Mouse (Mus musculus) liver, embryonic 16.5 days (tissue): ENCODE measurements around the gene Invs. TPM values are rescaled to one million over a fixed set of nuclear protein-coding genes. Genes with fewer than 3 reads are reported as not detected.

Experiments
- ATAC-seq: fragments of 200-750 bp; cut with Nextera tagmentation; 2 replicates; pipeline ENCODE4 v1.8.0; 2017; ENCODE audit warnings: low read depth, mild to moderate bottlenecking, moderate number of reproducible peaks, moderate library complexity
- H3K27ac ChIP-seq: fragments of 300-500 bp; sonication (generic); 2 replicates; pipeline ENCODE4 v1.5.1; 2014; ENCODE audit warnings: mild to moderate bottlenecking, low read length
- H3K27me3 ChIP-seq: fragments of 300-500 bp; sonication (generic); 2 replicates; pipeline ENCODE4 v1.6.1; 2014; ENCODE audit warnings: low read depth, low read length, mixed read lengths; ENCODE audit not compliant: control insufficient read depth, insufficient read depth
- H3K36me3 ChIP-seq: fragments of 300-500 bp; sonication (generic); 2 replicates; pipeline ENCODE4 v1.6.1; 2014; ENCODE audit warnings: mild to moderate bottlenecking; ENCODE audit not compliant: control insufficient read depth, insufficient read depth
- H3K4me1 ChIP-seq: fragments of 300-500 bp; sonication (generic); 2 replicates; pipeline ENCODE4 v1.6.1; 2014; ENCODE audit warnings: low read depth, low read length, mixed read lengths; ENCODE audit not compliant: control insufficient read depth
- H3K4me2 ChIP-seq: fragments of 300-500 bp; sonication (generic); 2 replicates; pipeline ENCODE4 v1.6.1; 2014; ENCODE audit warnings: low read depth, low read length, mixed read lengths
- H3K4me3 ChIP-seq: fragments of 300-500 bp; sonication (generic); 2 replicates; pipeline ENCODE4 v1.5.1; 2014; ENCODE audit warnings: low read depth, mild to moderate bottlenecking, low read length
- H3K9ac ChIP-seq: fragments of 300-500 bp; sonication (generic); 2 replicates; pipeline ENCODE4 v1.6.1; 2014; ENCODE audit warnings: low read depth, low read length
- H3K9me3 ChIP-seq: fragments of 300-500 bp; sonication (generic); replicated peaks from 2 replicates; pipeline ENCODE4 v1.6.1; 2016; ENCODE audit warnings: low read length; ENCODE audit not compliant: control insufficient read depth
- WGBS: fragments of 180-500 bp; shearing (Covaris S2); extraction: QIAGEN DNeasy Blood & Tissue Kit; methylation state at CpG from one replicate; pipeline ENCODE4 v1.1.7; 2014; ENCODE audit not compliant: insufficient replicate concordance; 5-methylcytosine and 5-hydroxymethylcytosine counted together
- polyA plus RNA-seq: library from polyadenylated mRNA; unstranded; fragments of >200 nt; fragmentation: Nextera tagmentation; extraction: Ambion mirVana; gene quantifications from 2 replicates; pipeline ENCODE4 v1.2.1, GENCODE M21; 2015

Invs gene
- 1.6 and 1.9 TPM in 2 replicates for polyA plus RNA-seq

- peak within 1 kb of the TSS; percentile 93 for H3K4me3 ChIP-seq
- H3K27me3 ChIP-seq: no peaks in the 10 kb centered on the region
- H3K9me3 ChIP-seq: no peaks in the 10 kb centered on the region
- peak within 1 kb of the TSS; percentile 83 for H3K4me2 ChIP-seq
- peak within 1 kb of the TSS; percentile 49 for H3K27ac ChIP-seq
- peak; percentile 99 for ATAC-seq
- no peaks in the 10 kb centered on the region for H3K36me3 ChIP-seq
- under 1% methylated on average over 40 of the region's 41 CpGs for WGBS
- H3K4me1 ChIP-seq: peaks cover 9% of the 10 kb centered on the region
- peak within 1 kb of the TSS; percentile 81 for H3K9ac ChIP-seq
These were observed at the start of gene Invs, which contains the start of gene Erp44 for GRCm38 (mm10) chr4:48279498-48280134. Invs (plus strand) TSS chr4:48279760. Erp44 (minus strand) TSS chr4:48279558.

GRCm38 (mm10) chr4:48236721-48237120 lies 42.8 kb upstream of the Invs start:
- Histone ChIP-seq H3K9me3 (no peaks in the 10 kb centered on the region), H3K27me3 (no peaks in the 10 kb centered on the region), H3K27ac (no peak overlapping the region), H3K4me3 (no peak overlapping the region), H3K36me3 (no peaks in the 10 kb centered on the region), H3K4me1 (no peaks in the 10 kb centered on the region), H3K4me2 (no peak overlapping the region), H3K9ac (no peak overlapping the region)
- no peak for ATAC-seq
- WGBS: 75% methylated on average over 3 of the region's 3 CpGs

GRCm38 (mm10) chr4:48239046-48239445 lies 40.5 kb upstream of the Invs start:
- WGBS: 71% methylated on average over 4 of the region's 4 CpGs
- Histone ChIP-seq H3K9me3 (no peaks in the 10 kb centered on the region), H3K4me3 (no peak overlapping the region), H3K36me3 (no peaks in the 10 kb centered on the region), H3K4me2 (no peak overlapping the region), H3K4me1 (no peaks in the 10 kb centered on the region), H3K27ac (no peak overlapping the region), H3K27me3 (no peaks in the 10 kb centered on the region), H3K9ac (no peak overlapping the region)
- no peak for ATAC-seq

- 82% methylated on average over 4 of the region's 4 CpGs for WGBS
These were observed 37.1 kb upstream of the Invs start for GRCm38 (mm10) chr4:48242482-48242881.

GRCm38 (mm10) chr4:48243737-48244136 lies 35.8 kb upstream of the Invs start:
- no peak for ATAC-seq
- no peak overlapping the region for H3K4me3 ChIP-seq
- no peaks in the 10 kb centered on the region for H3K36me3 ChIP-seq
- no peaks in the 10 kb centered on the region for H3K27me3 ChIP-seq
- WGBS: 74% methylated on average over 1 of the region's 1 CpGs
- no peak overlapping the region for H3K4me2 ChIP-seq
- H3K27ac ChIP-seq: no peak overlapping the region
- no peaks in the 10 kb centered on the region for H3K4me1 ChIP-seq
- no peak overlapping the region for H3K9ac ChIP-seq
- H3K9me3 ChIP-seq: no peaks in the 10 kb centered on the region

More at GRCm38 (mm10) chr4:48242482-48242881, 37.1 kb upstream of the Invs start:
- Histone ChIP-seq H3K4me2 (no peak overlapping the region), H3K27me3 (no peaks in the 10 kb centered on the region), H3K27ac (no peak overlapping the region), H3K4me3 (no peak overlapping the region), H3K9ac (no peak overlapping the region), H3K9me3 (no peaks in the 10 kb centered on the region), H3K4me1 (no peaks in the 10 kb centered on the region), H3K36me3 (no peaks in the 10 kb centered on the region)
- no peak for ATAC-seq

- H3K36me3 ChIP-seq: no peaks in the 10 kb centered on the region
- no peak overlapping the region for H3K4me3 ChIP-seq
- no peaks in the 10 kb centered on the region for H3K9me3 ChIP-seq
- no peaks in the 10 kb centered on the region for H3K27me3 ChIP-seq
- no peak for ATAC-seq
- no peak overlapping the region for H3K4me2 ChIP-seq
- no peaks in the 10 kb centered on the region for H3K4me1 ChIP-seq
- H3K27ac ChIP-seq: no peak overlapping the region
- no peak overlapping the region for H3K9ac ChIP-seq
- 76% methylated on average over 2 of the region's 2 CpGs for WGBS
These were observed 35.3 kb upstream of the Invs start for GRCm38 (mm10) chr4:48244280-48244679.

GRCm38 (mm10) chr4:48253266-48253665 lies 26.3 kb upstream of the Invs start:
- H3K4me1 ChIP-seq: no peaks in the 10 kb centered on the region
- no peaks in the 10 kb centered on the region for H3K9me3 ChIP-seq
- H3K27ac ChIP-seq: no peak overlapping the region
- no peak overlapping the region for H3K4me2 ChIP-seq
- ATAC-seq: no peak
- H3K9ac ChIP-seq: no peak overlapping the region
- no peaks in the 10 kb centered on the region for H3K27me3 ChIP-seq
- H3K36me3 ChIP-seq: no peaks in the 10 kb centered on the region
- H3K4me3 ChIP-seq: no peak overlapping the region

- H3K4me3 ChIP-seq: no peak overlapping the region
- H3K9me3 ChIP-seq: no peaks in the 10 kb centered on the region
- 77% methylated on average over 3 of the region's 3 CpGs for WGBS
- no peaks in the 10 kb centered on the region for H3K27me3 ChIP-seq
- no peak overlapping the region for H3K9ac ChIP-seq
- H3K27ac ChIP-seq: no peak overlapping the region
- no peaks in the 10 kb centered on the region for H3K4me1 ChIP-seq
- H3K4me2 ChIP-seq: no peak overlapping the region
- no peaks in the 10 kb centered on the region for H3K36me3 ChIP-seq
- no peak for ATAC-seq
These were observed 21.5 kb upstream of the Invs start for GRCm38 (mm10) chr4:48258045-48258444.

GRCm38 (mm10) chr4:48267683-48268082 lies 11.9 kb upstream of the Invs start:
- Histone ChIP-seq H3K4me2 (no peak overlapping the region), H3K36me3 (no peaks in the 10 kb centered on the region), H3K4me3 (no peak overlapping the region), H3K9ac (no peak overlapping the region), H3K27me3 (no peaks in the 10 kb centered on the region), H3K27ac (no peak overlapping the region), H3K4me1 (no peaks in the 10 kb centered on the region), H3K9me3 (no peaks in the 10 kb centered on the region)
- ATAC-seq: no peak
- WGBS: 76% methylated on average over 3 of the region's 3 CpGs
